In genomic region chr11:69999666-70000065, GRCm38 (mm10) we compare ENCODE assay signal across 8 mouse cellular contexts. TPM values are rescaled to one million over a fixed set of nuclear protein-coding genes. Genes with fewer than 3 reads are reported as not detected.
DNase-seq lines count a peak whose midpoint lies in the region; ATAC-seq and TF ChIP-seq lines count a peak whose summit lies in the region.

No protein-coding gene starts in this region.

- peaks cover 64% of the 10 kb centered on the region for H3K79me2 ChIP-seq in myocyte (ENCODE audit: control insufficient read depth, insufficient read depth)

- peaks cover 31% of the 10 kb centered on the region for H3K36me3 ChIP-seq in embryonic facial prominence, embryonic 13.5 days
- peaks cover 12% of the 10 kb centered on the region; the same call in 1 of the 2 replicates for H3K36me3 ChIP-seq in hindbrain, postnatal 0 days (ENCODE audit: insufficient read depth, low read length)
- peaks cover 24% of the 10 kb centered on the region for H3K36me3 ChIP-seq in myocyte (ENCODE audit: control insufficient read depth, insufficient read depth)

- TF ChIP-seq POLR2A in myocyte (IDR thresholded peaks at IDR 0.05; ENCODE audit: insufficient read length, low read depth) = no peak

- no peak for DNase-seq in layer of hippocampus, adult 2 months (ENCODE audit: low spot score in 2 of 2)
- DNase-seq in layer of hippocampus, adult 11-12 months (ENCODE audit: low spot score) = no peak
- DNase-seq in hindbrain, postnatal 0 days (ENCODE audit: low spot score) = no peak
- no peak for DNase-seq in thymus, postnatal 10 days (ENCODE audit: low spot score in 2 of 2)
- DNase-seq in left cerebral cortex, postnatal 10 days (ENCODE audit: extremely low spot score in 1 of 2, low spot score in 2 of 2) = no peak
- no peak for DNase-seq in testis, postnatal 14 days (ENCODE audit: low spot score)

- no peak for ATAC-seq in embryonic facial prominence, embryonic 13.5 days (ENCODE audit: insufficient number of reproducible peaks, insufficient read depth, low FRiP score, low TSS enrichment, low read depth)
- ATAC-seq in hindbrain, postnatal 0 days = no peak

- H3K27ac ChIP-seq in layer of hippocampus, adult 2 months = peak overlapping the region; percentile 21; the same call in 1 of the 2 replicates
- peak overlapping the region; percentile 61; the same call in 1 of the 2 replicates for H3K27ac ChIP-seq in embryonic facial prominence, embryonic 13.5 days
- peak overlapping the region; percentile 88; the same call in 1 of the 2 replicates for H3K27ac ChIP-seq in hindbrain, postnatal 0 days

- no peaks in the 10 kb centered on the region for H3K27me3 ChIP-seq in embryonic facial prominence, embryonic 13.5 days
- H3K27me3 ChIP-seq in hindbrain, postnatal 0 days (ENCODE audit: insufficient read depth, low read length) = no peaks in the 10 kb centered on the region
- no peaks in the 10 kb centered on the region for H3K27me3 ChIP-seq in myocyte (ENCODE audit: control insufficient read depth, insufficient read depth, insufficient read length)

- peaks cover 55% of the 10 kb centered on the region for H3K4me1 ChIP-seq in embryonic facial prominence, embryonic 13.5 days
- peaks cover 22% of the 10 kb centered on the region for H3K4me1 ChIP-seq in hindbrain, postnatal 0 days (ENCODE audit: insufficient read depth, low read length)

- H3ac ChIP-seq in myocyte (ENCODE audit: control insufficient read depth, insufficient read length) = no peak overlapping the region

- no peak overlapping the region for H3K9ac ChIP-seq in embryonic facial prominence, embryonic 13.5 days
- H3K9ac ChIP-seq in hindbrain, postnatal 0 days (replicated peaks; ENCODE audit: low read length) = no peak overlapping the region

- intact Hi-C loops in left cerebral cortex, postnatal 10 days (cut with DNase I) = no loop called here

- H3K4me3 ChIP-seq in layer of hippocampus, adult 2 months = no peak overlapping the region
- H3K4me3 ChIP-seq in embryonic facial prominence, embryonic 13.5 days = peak overlapping the region; percentile 80; the same call in 1 of the 2 replicates
- H3K4me3 ChIP-seq in hindbrain, postnatal 0 days (ENCODE audit: low read length) = no peak overlapping the region
- peak overlapping the region; percentile 72 for H3K4me3 ChIP-seq in myocyte

- TF ChIP-seq CTCF in layer of hippocampus, adult 2 months (conservative IDR thresholded peaks at IDR 0.05) = no peak
- no peak for TF ChIP-seq CTCF in hindbrain, postnatal 0 days (IDR thresholded peaks at IDR 0.05; ENCODE audit: low read depth)

- no peaks in the 10 kb centered on the region for H3K9me3 ChIP-seq in embryonic facial prominence, embryonic 13.5 days
- no peaks in the 10 kb centered on the region for H3K9me3 ChIP-seq in hindbrain, postnatal 0 days (ENCODE audit: low read length)

- peak overlapping the region; percentile 88 for H3K4me2 ChIP-seq in embryonic facial prominence, embryonic 13.5 days
- H3K4me2 ChIP-seq in hindbrain, postnatal 0 days (ENCODE audit: low read depth, low read length) = peak overlapping the region; percentile 92; the same call in 1 of the 2 replicates
- H3K4me2 ChIP-seq in myocyte (ENCODE audit: low read depth) = peak overlapping the region; percentile 38

- 86% methylated on average over 8 of the region's 8 CpGs for WGBS in embryonic facial prominence, embryonic 13.5 days
- 86% methylated on average over 8 of the region's 8 CpGs for WGBS in hindbrain, postnatal 0 days

TF ChIP-seq in myocyte, 11 proteins besides CTCF, POLR2A, EP300 and RAD21:
- TF ChIP-seq TCF3 (IDR thresholded peaks at IDR 0.05; ENCODE audit: insufficient read length, low read depth) (no peak), E2F4 (IDR thresholded peaks at IDR 0.05; ENCODE audit: insufficient read depth) (no peak), CEBPB (IDR thresholded peaks at IDR 0.05; ENCODE audit: insufficient read depth, poor library complexity, severe bottlenecking) (no peak), USF1 (IDR thresholded peaks at IDR 0.05; ENCODE audit: low read depth) (no peak), MYOG (IDR thresholded peaks at IDR 0.05; ENCODE audit: control insufficient read depth in 1 of 3, insufficient read depth in 1 of 3, insufficient read length in 2 of 3, low read depth in 2 of 3) (no peak), MYOD1 (IDR thresholded peaks at IDR 0.05; ENCODE audit: control insufficient read depth in 1 of 3, insufficient read length in 2 of 3, low read depth in 2 of 3) (no peak), SRF (IDR thresholded peaks at IDR 0.05; ENCODE audit: control insufficient read depth, insufficient read length, low read depth) (no peak), TCF12 (IDR thresholded peaks at IDR 0.05; ENCODE audit: insufficient read depth, poor library complexity, severe bottlenecking) (no peak), POLR2AphosphoS2 (IDR thresholded peaks at IDR 0.05; ENCODE audit: insufficient read length, low read depth) (no peak), REST (IDR thresholded peaks at IDR 0.05; ENCODE audit: insufficient read depth, insufficient read length) (no peak), MAX (IDR thresholded peaks at IDR 0.05; ENCODE audit: low read depth) (no peak)

RNA-seq across cellular contexts. Expression of gene Dvl2, which starts 0.7 kb away (rescaled TPM):
- 10 to 100 TPM; 40.6 to 45.3 TPM for total RNA-seq in layer of hippocampus, adult 2 months (2021)
- 55.0 and 56.8 TPM in 2 replicates for polyA plus RNA-seq in embryonic facial prominence, embryonic 13.5 days (2015; fragmentation: Nextera tagmentation; extraction: Ambion mirVana)
- total RNA-seq in hindbrain, postnatal 0 days (2014; rRNA removed) = 20.9 and 37.3 TPM in 2 replicates
- 18.1 and 19.3 TPM in 2 replicates for polyA plus RNA-seq in hindbrain, postnatal 0 days (2015; fragmentation: Nextera tagmentation; extraction: Ambion mirVana)
- polyA plus RNA-seq in myocyte (2012; fragmentation: generic; extraction: Trizol) = 24.3 TPM
- 10 to 100 TPM; 27.5 to 30.3 TPM for total RNA-seq in left cerebral cortex, postnatal 10 days (2021)

RNA-seq across cellular contexts. Expression of gene Phf23, which starts 4.1 kb away (rescaled TPM):
- 10 to 100 TPM; 40.5 to 42.6 TPM for total RNA-seq in layer of hippocampus, adult 2 months (2021)
- 87.8 and 93.3 TPM in 2 replicates for polyA plus RNA-seq in embryonic facial prominence, embryonic 13.5 days (2015; fragmentation: Nextera tagmentation; extraction: Ambion mirVana)
- total RNA-seq in hindbrain, postnatal 0 days (2014; rRNA removed) = 34.3 and 47.9 TPM in 2 replicates
- polyA plus RNA-seq in hindbrain, postnatal 0 days (2015; fragmentation: Nextera tagmentation; extraction: Ambion mirVana) = 44.0 and 46.0 TPM in 2 replicates
- 58.6 TPM for polyA plus RNA-seq in myocyte (2012; fragmentation: generic; extraction: Trizol)
- 10 to 100 TPM; 35.2 to 38.6 TPM for total RNA-seq in left cerebral cortex, postnatal 10 days (2021)

RNA-seq across cellular contexts. Expression of gene Gabarap, which starts 8.7 kb away (rescaled TPM):
- 100 to 1,000 TPM; 216 to 229 TPM for total RNA-seq in layer of hippocampus, adult 2 months (2021)
- polyA plus RNA-seq in embryonic facial prominence, embryonic 13.5 days (2015; fragmentation: Nextera tagmentation; extraction: Ambion mirVana) = 511 and 542 TPM in 2 replicates
- 175 and 209 TPM in 2 replicates for total RNA-seq in hindbrain, postnatal 0 days (2014; rRNA removed)
- 548 and 563 TPM in 2 replicates for polyA plus RNA-seq in hindbrain, postnatal 0 days (2015; fragmentation: Nextera tagmentation; extraction: Ambion mirVana)
- polyA plus RNA-seq in myocyte (2012; fragmentation: generic; extraction: Trizol) = 530 TPM
- 100 to 1,000 TPM; 252 to 266 TPM for total RNA-seq in left cerebral cortex, postnatal 10 days (2021)

RNA-seq across cellular contexts. Expression of gene Acadvl, which starts 15.5 kb away (rescaled TPM):
- 10 to 100 TPM; 54.9 to 63.7 TPM for total RNA-seq in layer of hippocampus, adult 2 months (2021)
- 78.2 and 82.3 TPM in 2 replicates for polyA plus RNA-seq in embryonic facial prominence, embryonic 13.5 days (2015; fragmentation: Nextera tagmentation; extraction: Ambion mirVana)
- total RNA-seq in hindbrain, postnatal 0 days (2014; rRNA removed) = 44.4 and 47.2 TPM in 2 replicates
- 65.2 and 75.2 TPM in 2 replicates for polyA plus RNA-seq in hindbrain, postnatal 0 days (2015; fragmentation: Nextera tagmentation; extraction: Ambion mirVana)
- 130 TPM for polyA plus RNA-seq in myocyte (2012; fragmentation: generic; extraction: Trizol)
- 10 to 100 TPM; 44.8 to 48.0 TPM for total RNA-seq in left cerebral cortex, postnatal 10 days (2021)

RNA-seq across cellular contexts. Expression of gene Dlg4, which starts 17.1 kb away (rescaled TPM):
- total RNA-seq in layer of hippocampus, adult 2 months (2021) = 100 to 1,000 TPM; 880 to 888 TPM
- polyA plus RNA-seq in embryonic facial prominence, embryonic 13.5 days (2015; fragmentation: Nextera tagmentation; extraction: Ambion mirVana) = 13.1 and 13.5 TPM in 2 replicates
- 209 and 225 TPM in 2 replicates for total RNA-seq in hindbrain, postnatal 0 days (2014; rRNA removed)
- 18.8 and 22.4 TPM in 2 replicates for polyA plus RNA-seq in hindbrain, postnatal 0 days (2015; fragmentation: Nextera tagmentation; extraction: Ambion mirVana)
- polyA plus RNA-seq in myocyte (2012; fragmentation: generic; extraction: Trizol) = 26.8 TPM
- 100 to 1,000 TPM; 871 to 875 TPM for total RNA-seq in left cerebral cortex, postnatal 10 days (2021)

Comparison
In these comparisons a context has a peak if more than half of its experiments do, and no peak if none do; other contexts are left out.
1. H3K27ac ChIP-seq: peak in every context shown above with its lines; median percentile 88 in hindbrain, postnatal 0 days; 61 in embryonic facial prominence, embryonic 13.5 days; 21 in layer of hippocampus, adult 2 months.
2. H3K4me3 ChIP-seq: peak in embryonic facial prominence, embryonic 13.5 days (single experiment) and myocyte (single experiment); none in layer of hippocampus, adult 2 months (single experiment) and hindbrain, postnatal 0 days (single experiment).
3. H3K4me2 ChIP-seq: peak in every context shown above with its lines; median percentile 92 in hindbrain, postnatal 0 days; 88 in embryonic facial prominence, embryonic 13.5 days; 38 in myocyte.